Mouse (Mus musculus) lung, postnatal 25 days (tissue): ENCODE data around the gene Rffl.

Source experiments
- DNase-seq: peaks from one replicate; pipeline ENCODE4 v3.0.0; 2022; ENCODE audit warnings: low spot score

Gene Rffl

DNA sequence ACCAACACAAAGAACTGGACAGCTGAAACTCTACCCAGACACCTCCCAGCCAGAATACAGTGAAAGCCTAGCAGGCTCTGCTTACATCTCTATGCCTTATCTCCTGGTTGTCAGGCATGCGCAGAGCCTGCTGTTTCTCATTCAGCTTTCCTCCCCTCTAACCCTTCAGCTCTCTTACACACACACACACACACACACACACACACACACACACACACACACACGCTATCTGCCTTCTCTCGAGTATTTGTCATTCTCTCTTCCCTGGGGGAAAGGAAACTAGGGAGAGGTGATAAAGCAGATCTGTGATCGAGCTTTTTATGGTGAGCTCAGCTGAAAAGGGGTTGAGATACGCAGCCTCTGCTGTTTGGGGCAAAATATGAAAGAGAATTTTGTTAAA is 3.9 kb upstream of the Rffl start:
- DNase-seq: no peak

DNA sequence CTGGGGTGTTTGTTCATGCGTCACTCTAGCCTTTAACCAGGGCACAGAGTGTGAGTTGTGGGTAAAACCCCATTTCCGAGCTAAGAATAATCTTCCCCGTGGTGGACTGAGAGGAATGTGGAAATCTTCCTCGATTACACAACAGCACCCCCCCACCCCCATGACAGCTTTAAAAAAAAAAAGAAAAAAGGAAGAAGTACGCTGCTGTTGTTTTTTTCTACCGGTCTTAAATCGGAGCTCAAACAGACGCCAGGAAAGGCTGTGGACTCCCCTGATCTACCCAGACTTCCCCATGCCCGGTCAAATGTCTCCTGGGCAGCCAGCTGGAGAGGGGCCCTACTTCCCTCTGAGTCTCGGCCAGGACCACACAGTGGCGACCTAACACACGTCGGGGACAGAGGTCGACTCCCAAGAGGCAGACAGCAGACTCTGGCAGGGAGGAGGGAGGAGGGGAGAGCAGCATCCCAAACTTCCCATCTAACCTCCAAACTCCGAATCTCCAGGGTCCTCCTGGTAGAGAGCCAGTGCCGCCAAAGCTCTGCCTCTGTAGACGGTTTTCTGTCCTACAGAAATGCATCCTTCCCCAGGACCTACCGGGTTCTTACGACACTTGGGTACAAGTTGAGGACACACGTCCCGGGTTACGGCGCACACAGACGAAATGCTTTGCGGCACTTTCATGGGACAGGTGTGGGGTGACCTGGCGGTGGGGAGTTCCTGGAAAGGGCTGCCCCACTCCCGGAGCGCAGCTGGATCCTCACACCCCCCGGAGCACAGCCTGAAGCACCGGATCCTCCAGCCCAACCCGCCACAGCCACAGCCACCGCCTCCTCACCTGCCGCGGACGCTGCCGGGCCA is 608 bp downstream of the Rffl start:
- DNase-seq: peak; percentile 53

DNA sequence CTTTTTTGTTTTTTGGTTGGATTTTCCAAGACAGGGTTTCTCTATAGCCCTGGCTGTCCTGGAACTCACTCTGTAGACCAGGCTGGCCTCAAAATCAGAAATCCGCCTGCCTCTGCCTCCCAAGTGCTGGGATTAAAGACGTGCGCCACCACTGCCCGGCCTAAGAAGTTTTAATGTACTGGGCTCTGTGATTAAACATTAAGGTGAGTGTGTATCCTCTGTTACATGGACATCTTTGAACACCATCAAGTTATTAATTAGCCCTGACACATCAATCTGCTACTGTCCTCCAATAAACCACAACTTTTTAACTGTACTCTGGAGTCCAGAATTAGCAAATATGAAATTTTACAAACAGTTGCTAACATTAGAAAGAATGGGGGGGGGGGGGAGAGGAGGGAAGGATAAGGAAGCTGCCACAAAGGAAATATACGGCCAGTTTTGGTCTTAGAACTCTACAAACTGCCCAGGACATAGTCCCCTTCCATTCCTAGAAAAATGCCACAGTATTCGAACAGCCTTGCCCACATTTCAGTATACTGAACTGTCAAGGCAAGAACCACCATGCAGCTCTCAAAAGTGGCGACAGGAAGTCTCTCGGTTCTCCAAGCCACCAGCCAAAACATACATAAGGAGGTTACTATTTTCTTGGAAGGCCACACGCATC is 1.4 kb downstream of the Rffl start:
- DNase-seq: no peak

DNA sequence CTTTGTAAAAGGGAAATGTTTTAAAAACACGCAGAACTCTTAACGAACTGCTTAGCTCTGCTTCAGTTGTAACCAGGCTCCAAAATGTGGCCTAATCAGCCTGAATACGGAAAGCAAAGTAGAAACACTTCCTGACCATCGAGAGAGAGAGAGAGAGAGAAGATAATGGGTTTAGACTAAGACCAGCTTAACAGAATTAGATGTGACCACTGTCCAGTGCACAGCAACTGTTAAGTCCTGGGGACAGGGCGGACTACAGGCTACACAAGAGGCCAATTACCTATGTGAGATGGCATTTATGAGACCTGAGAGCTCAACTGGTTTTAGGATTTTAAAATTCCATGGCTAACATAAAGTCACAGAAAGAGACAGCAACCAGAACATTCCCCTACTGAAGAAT is 3.1 kb downstream of the Rffl start:
- no peak for DNase-seq

DNA sequence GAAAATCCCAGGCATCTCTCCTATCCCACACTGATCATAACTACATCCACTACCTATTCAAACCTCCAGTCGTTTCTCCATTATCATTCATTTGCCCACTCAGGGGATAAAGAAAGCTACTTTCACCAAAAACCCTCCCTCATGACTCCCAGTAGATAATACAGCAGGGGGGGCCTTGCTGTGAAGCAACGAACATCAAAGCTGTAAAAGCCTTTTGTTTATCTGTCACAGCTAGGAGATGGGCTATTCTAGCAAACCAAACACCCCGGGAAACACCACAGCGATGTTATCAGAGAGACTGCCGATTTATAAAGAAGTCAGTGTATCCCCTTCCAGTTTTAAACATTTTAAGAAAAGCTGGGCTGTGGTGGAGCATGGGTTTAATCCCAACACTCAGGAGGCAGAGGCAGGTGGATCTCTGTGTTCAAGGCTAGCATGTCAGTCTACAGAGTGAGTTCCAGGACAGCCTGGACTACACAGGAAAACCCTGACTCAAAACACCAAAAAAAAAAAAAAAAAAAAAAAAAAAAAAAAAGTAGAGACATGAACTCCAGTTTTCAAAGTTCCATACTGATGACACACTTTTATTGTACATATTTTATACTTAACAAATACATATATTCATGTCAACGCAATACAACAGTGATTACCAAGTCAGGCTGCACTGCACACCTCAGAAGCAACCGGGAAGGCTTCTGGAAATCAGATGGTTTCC is 4.0 kb downstream of the Rffl start:
- no peak for DNase-seq

DNA sequence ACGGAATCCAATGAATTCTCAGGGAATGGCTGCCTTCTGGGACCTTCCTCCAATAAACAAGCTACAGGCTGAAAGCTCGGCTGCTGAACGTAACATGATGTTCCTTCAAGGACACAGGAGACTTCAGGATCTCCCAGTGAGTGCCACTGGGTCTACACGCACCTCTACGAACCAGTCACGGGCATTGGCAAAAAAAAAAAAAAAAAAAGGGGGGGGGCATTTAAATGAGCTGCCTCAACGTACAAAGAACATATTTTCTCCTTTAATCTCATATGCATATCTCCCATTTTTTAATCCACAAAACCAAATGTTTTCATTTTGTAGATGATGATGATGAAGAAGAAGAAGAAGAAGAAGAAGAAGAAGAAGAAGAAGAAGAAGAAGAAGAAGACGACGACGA is 5.1 kb downstream of the Rffl start:
- no peak for DNase-seq

DNA sequence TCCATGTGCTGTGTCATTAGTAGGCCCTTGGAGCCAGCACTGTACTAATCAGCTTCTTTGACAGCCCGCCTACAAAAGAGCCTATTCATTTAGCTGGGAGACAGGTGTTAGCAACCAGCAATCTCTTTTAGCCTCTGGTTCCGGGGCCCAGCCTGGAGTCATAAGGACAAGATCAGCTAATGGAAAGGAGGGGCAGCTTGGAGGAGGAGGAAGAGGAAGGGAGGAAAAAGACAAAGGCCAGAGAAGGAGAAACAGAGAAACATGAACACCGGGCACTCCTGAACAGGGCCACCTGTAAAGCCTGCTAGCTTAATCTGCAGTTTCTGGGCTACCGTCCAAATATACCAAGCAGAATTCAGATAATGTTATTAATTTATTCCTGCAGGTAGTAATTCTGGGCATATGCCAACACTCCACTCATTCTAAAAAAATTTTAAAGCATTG is 7.5 kb downstream of the Rffl start:
- no peak for DNase-seq

DNA sequence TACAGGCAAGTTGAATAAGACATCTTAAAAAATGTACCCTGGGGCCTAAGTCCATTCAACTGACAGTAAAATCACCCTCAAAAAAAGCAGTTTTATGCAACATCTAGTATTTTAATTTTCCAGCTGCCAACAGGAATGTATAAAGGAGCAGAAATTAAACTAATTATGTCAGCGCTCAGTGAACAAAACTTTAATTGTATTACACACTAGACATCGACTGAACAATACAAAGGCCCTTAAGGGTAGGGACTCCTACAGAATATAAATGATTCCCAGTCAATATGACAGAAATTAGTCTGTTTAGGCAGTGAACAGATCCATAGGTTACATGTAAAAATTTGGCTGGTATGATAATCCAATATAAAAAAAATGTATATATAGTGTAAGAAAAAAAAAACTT is 8.0 kb downstream of the Rffl start:
- DNase-seq: no peak

DNA sequence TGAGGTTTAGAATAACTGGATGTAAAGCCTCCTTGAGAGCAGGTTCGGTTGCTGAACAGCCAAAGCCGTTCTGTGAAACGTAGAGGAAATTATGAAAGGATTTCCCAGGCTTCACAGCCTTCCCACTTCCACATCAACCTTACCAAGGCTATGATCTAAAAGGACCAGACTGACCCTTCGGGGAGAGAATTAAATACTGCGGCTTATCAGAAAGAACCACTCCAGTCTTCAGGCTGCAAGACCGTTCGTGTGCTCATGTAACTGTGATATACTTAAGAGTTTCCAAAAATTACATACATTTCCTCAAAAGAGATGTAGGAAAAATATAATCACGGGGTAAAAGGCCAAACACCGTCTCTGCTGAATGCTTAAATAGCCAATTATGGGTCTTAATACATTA is 8.4 kb downstream of the Rffl start:
- no peak for DNase-seq

DNA sequence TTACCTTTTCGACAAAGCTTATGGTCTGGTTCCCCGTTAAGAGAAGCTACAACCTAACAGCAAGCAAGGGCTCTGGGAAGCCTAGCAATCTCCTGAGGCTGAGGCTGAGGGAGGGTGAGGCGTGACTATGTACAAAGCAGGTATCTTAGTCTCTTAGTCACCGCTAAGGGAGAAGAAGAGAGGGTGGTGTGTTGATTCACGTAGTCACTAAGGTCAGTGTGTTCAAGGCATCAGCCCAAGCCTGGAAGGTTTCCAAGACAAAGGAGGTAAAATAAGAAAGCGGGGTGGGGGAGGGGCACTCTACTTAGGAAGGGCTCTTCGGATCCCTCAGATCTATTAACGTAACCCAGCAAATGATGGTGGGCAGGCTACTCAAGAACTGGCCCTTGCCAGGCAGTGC is 9.5 kb downstream of the Rffl start:
- DNase-seq: no peak

DNA sequence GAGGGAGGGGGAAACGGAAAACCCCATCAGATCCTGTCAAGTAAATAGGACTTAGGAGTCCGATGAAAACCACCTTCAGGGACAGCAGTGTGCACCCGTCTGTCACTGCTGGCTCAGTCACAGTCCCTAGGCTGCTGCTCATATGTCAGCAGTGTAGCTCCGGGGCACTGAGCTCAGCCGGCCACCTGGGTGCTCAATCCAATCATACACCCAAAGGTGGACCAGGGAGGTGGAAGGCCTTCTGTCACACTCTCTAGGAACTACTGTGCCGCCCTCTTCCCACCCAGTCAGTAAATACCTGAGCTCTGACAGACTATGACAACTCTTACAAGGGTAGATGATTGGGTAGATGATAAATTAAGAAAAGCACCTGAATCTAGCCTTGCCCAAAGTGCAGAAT is 10.3 kb downstream of the Rffl start:
- no peak for DNase-seq

DNA sequence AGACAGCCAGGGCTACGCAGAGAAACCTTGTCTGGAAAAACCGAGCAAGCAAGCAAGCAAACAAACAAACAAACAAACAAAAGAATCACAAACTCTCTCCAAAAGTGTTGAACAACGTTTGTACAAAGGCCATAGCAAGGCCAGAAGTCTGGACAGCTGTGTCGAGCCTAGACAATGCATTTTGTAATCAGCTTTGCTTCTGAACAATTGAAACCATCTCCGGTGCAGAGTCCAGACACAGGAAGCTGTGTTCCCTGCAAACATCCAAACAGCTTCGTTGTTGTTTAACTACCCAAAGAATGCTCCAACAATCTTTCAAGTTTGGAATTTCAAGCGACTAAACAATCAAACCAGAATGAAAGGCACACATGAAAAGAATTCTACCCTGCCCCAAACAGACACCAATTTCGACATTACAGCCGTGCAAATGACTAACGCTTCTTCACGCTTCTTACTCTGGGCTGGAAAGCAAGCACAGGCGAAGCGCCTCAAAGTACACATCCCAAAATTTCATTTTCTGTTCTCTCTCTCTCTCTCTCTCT is 13.6 kb downstream of the Rffl start:
- no peak for DNase-seq

DNA sequence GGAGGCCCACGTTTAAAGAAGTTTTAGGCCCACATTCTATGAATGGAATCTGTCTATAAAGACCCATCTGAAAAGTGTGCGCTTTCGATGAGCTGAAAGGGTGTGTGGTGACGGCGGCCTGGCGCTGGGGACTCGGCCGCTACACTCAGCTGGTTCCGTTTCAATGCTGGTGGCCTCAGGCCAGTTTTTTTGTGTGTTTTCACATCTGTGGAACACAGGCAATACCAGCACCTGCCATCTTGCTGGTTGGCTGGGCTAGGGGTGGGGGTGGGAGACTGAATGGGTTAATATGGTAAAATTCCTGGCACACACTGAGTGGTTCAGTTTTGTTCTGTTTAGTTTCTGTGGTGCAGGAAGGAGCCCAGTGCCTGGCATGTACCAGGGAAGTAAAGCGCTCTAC is 15.0 kb downstream of the Rffl start:
- no peak for DNase-seq

DNA sequence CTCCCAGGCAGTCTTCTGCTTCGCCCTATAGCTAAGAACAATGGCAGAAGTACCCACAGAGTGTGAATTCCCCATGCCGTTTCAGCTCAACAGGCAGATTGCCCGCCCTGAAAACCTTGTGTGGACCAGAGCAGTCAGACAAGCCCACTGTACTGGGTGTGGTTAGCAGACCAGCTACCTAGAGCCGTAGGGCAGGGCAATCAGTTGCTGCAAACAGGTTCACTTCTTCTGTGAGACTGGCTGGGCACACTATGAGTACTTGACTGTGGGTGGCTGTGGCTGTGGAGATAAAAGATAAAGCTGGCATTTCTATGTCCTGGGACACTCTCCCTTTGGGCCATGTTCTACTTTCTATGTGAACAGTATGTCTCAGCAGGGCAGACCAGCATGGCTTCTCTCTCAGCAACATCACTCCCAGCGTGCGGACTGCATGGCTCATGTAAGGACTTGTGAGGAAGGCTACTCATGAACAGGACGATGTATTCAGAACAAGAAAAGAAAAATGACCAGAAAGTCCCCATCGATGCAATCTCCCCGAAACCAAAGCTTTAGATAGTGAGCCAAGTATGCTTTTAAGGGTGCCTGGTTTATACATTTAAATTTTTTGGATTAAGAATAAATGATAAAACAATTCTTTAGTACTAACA is 15.6 kb downstream of the Rffl start:
- no peak for DNase-seq

DNA sequence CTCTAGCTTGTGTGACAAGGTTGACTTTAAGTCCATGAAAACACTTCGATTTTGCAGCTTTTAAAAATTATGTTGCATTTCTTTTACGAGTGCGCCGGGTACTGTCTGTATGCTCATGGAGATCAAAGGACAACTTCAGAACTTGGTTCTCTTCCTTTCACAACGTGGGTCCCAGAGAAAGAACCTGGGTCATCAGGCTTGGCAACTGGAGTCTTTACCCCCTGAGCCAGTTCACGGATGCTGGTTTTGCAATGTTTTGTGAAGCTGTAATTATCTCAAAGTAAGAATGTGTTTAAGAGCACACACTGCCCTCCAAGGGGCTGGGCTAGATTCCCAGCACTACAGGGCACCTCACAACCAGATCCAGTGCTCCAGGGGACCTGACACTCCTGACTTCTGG is 16.9 kb downstream of the Rffl start:
- no peak for DNase-seq

DNA sequence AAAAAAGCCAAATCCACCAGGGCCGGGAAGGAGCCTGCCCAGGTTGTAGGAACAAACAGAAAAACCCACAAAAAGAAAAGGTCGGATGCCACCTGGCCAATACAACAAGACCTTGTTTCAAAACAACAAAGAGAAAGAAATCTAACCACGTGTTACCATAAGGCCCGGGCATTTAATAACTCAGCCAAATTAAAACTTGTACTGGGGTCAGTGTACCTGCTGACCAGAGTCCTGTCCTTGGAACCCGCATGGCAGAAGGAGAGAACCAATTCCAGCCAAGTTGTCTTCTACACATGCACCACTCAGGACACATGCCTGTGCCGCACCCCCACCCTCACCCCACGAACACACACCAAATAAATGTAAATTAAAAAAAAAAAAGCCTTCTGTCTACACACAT is 18.1 kb downstream of the Rffl start:
- DNase-seq: no peak

DNA sequence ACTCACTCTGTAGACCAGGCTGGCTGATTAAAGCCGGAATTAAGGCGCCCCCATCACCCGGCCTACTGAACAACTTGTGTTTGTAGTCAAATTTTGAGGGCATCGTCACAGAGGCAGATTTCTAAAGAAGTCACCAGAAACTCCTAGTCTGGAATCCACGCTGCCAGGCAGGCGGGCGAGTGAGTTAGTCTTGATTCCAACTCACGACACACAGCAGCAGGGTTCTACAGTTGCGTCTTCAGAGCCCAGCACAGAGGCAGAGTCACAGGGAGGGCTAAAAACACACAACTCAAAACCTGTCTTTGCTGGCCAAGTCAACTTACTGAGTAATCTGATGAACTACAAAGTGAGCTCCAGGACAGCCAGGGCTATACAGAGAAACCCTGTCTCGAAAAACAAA is 18.5 kb downstream of the Rffl start:
- no peak for DNase-seq

DNA sequence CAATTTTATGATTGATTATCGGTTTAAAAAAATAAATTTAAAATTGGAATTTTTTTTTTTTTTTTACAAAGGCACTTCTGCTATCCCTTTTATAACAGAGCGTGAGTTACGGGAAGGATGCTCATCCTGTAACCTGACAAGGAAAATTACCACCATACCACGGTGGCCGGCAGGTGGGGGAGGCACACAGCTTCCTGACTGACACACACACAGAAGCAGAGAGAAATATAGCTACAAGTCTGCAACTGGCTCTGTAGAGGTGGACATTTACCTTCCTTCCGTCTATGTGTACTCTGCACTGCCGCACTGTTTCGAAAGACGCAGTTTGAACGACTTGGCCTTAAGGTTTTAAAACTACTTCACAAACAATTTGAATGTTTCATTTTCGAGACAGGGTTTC is 18.9 kb downstream of the Rffl start:
- DNase-seq: no peak

DNA sequence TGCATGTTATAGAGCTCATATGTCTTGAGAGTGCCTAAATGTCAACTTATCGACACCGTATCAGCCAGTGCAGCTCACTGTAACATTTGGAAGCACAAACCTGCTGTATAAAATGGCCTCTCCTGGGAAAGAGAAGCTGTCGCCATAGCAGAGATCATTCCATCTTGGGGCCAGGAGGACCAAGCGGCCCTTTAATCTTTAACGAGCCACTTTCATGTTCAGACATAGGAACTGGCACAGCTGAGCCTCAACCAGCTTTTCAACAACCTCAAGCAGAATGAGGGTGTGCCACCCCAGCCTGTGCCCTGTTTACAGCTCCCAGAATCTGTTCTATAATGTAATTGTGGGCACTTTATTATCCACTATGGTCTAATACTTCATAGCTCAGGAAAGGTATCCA is 20.8 kb downstream of the Rffl start:
- no peak for DNase-seq

DNA sequence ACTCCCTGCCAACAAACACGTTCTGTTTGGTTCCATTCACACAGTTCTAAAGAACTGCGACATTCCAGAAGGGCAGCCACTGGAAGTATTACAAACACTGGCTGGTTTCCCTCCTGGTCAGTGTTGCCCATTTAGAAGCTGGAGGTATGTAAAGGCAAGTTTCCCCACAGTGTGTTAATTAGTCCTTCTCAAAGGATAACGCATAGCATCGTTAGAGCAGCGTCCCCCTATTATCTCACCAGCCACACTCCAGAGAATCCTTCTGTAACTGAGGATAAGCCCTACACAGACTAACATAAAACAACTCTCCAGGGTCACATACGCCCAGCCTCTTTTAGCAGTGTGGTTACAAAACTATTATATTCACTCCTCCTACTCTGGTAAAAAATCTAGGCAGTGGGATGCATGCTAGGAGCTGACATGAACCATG is 23.4 kb downstream of the Rffl start:
- no peak for DNase-seq

DNA sequence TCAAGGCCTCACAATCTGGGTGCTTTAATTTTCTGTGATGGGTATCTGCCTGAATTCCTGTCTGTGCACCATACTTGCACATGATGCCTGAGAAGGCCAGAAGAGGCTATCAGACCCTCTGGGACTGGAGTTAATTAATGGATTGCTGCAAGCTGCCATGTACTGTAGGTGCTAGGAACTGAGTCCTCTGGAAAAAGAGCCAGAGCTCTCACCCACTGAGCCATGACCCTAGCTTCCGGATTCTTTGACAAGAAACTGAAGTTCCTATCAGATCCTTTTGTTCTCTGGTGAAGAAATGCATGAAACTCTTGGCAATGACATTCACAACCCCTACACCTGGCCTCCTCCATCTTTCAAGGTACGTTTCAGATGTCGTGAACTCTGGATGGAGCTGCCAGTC is 24.1 kb downstream of the Rffl start:
- no peak for DNase-seq

DNA sequence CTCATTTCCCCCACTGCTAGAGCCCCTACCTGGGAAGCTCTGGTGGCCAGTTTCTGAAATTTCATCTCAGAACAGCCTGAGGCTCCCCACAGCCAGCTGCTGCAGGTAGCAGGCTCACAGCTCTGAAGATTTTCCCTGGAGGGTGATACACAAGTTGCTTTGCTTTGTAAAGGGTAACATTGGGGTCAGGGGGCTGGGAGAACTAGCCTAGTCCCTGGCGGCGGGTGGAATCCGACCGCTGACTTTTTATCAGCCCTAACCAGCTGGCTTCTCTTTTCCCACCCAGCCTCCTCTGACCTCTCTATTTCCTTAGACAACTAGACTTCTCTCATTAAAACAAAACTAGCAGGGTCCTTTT is 25.0 kb downstream of the Rffl start:
- no peak for DNase-seq
